Mouse (Mus musculus) left cerebral cortex, adult 2 months (tissue): ENCODE data around the gene B020011L13Rik. TPM values are rescaled to one million over a fixed set of nuclear protein-coding genes. Genes with fewer than 3 reads are reported as not detected.
"Not testable (repeated sequence)": the region's sequence is repeated elsewhere in the genome, so short reads cannot be mapped to it uniquely, and the experiment has no call there.

Source experiments
- DNase-seq, 2 experiments: peaks; one replicate each; pipeline ENCODE4 v3.0.0; 2021 to 2022; ENCODE audit warnings: low spot score in 2 of 2, mixed read lengths in 1 of 2; ENCODE audit errors: extremely low spot score in 1 of 2
- H3K27ac ChIP-seq: fragments of 200-600 bp; 2 replicates; pipeline ENCODE4 v1.8.1; 2022
- H3K4me3 ChIP-seq: fragments of 200-600 bp; 2 replicates; pipeline ENCODE4 v1.8.1; 2022
- intact Hi-C: fragments of 180-260 bp; cut with DNase I; formaldehyde crosslinking; loops from one replicate; pipeline ENCODE4 v1.15.1; 2025
- long read RNA-seq, 2 experiments: library from polyadenylated mRNA; stranded (forward); transcript quantifications; one replicate each; pipeline ENCODE4 v2.0.0; 2021; ENCODE audit warnings: borderline mapping rate in 2 of 2
- total RNA-seq, 2 experiments: library from RNA; stranded (reverse); gene quantifications; 2 replicates each; pipeline ENCODE4 v1.2.3; 2021

The B020011L13Rik gene
- not detected for total RNA-seq
- long read RNA-seq, experiment 1 = 0 reads
- long read RNA-seq, experiment 2 = 0 reads

DNA sequence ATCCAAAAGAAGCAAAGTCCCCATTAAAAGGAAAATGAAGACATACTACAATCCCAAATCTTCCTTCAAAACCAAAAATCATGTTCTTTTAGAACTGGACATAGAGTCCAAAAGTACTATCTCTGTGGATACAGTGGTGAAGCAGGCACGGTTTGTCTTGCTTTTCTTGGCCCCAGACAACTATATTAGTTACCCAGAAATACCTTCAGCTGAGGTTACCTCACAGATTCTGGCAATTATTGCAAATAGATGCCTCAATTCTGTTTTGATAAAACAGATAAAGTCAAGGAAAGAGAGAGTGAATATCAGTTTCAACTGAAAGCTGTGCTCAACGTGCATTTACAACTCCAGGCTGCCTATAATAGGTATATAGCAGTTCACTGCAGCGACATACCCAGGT is at the start of gene B020011L13Rik:
Gene B020011L13Rik, plus strand, starts transcription at position 301 of the 400 bp plus-strand sequence.
- H3K27ac ChIP-seq, H3K4me3 ChIP-seq, DNase-seq, intact Hi-C loops: not testable (repeated sequence)

DNA sequence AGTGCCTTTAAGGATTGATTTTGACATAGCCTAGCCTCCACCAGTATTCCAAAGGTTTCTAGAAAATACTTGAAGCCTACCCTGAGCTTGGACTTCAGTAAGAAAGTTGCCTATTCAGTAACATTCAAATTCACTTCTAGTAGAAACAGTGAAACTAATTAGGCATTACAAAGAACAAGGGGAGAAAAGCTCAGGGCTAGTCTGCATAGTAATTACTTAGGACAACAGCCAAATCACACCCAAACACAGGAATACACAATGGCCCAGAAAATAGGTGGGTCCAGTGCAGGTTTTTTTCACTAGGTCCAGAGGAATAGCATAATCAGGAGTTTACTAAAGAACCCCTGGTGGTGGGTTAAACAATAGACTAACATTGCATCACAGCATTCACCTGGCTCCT is 35.3 kb downstream of the B020011L13Rik start:
- H3K4me3 ChIP-seq, H3K27ac ChIP-seq, intact Hi-C loops, DNase-seq: not testable (repeated sequence)

DNA sequence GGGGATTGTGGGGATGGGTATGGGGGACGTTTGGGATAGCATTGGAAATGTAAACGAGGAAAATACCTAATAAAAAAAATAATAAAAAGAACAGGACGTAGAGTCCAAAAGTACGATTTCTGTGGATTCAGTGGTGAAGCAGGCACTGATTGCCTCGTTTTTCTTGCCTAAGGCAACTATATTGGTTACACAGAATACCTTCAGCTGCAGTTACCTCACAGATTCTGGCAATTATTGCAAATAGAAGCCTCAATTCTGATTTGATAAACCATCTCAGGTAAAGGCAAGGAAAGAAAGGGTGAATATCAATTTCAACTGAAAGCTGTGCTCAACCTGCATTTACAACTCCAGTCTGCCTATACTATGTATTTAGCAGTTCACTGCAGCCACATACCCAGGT is 48.8 kb downstream of the B020011L13Rik start, which contains the start of gene Gm28360:
Gene Gm28360, plus strand, starts transcription at position 301 of the 400 bp plus-strand sequence.
- H3K4me3 ChIP-seq = not testable (repeated sequence)

DNA sequence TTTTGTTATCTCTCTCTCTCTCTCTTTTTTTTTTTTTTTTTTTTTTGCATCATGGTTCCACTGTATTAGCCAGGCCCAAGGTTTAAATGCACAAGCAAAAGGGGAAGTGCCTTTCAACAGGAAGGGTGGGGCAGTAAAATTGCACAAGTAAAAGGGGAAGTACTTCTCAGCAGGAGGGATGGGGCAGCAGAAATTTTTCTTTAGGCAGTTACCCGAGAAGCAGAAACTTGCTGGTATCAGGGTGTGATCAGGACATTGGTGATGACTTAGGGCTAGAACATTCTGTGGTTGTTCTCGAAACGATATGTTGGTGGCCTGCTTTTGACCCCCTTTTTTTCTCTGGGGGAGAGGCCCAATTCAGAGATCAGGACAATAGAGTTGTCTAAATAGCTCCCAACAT is 70.8 kb downstream of the B020011L13Rik start:
- intact Hi-C loops, H3K4me3 ChIP-seq, DNase-seq, H3K27ac ChIP-seq: not testable (repeated sequence)

More for the DNA sequence above, 48.8 kb downstream of the B020011L13Rik start, which contains the start of gene Gm28360:
- intact Hi-C loops, DNase-seq, H3K27ac ChIP-seq: not testable (repeated sequence)

Other genes with a start within 250 kb of the B020011L13Rik start
- not detected for gene Gm28363, start 84.0 kb upstream of the B020011L13Rik start, total RNA-seq
- not detected for gene Gm28360, start 48.9 kb downstream of the B020011L13Rik start, total RNA-seq
- not detected for gene Gm28168, start 146.9 kb downstream of the B020011L13Rik start, total RNA-seq
- gene Gm7145, start 184.8 kb downstream of the B020011L13Rik start, total RNA-seq = not detected